Mouse (Mus musculus) midbrain, embryonic 14.5 days (tissue): ENCODE results near the gene Ubap1l. TPM values are rescaled to one million over a fixed set of nuclear protein-coding genes. Genes with fewer than 3 reads are reported as not detected.
A peak's percentile ranks its signal among the peaks of the same experiment; 100 is the strongest.

Experiments
- ATAC-seq: fragments of 200-750 bp; cut with Nextera tagmentation; 2 replicates; pipeline ENCODE4 v1.8.0; 2017; ENCODE audit warnings: moderate number of reproducible peaks, moderate library complexity; ENCODE audit not compliant: low FRiP score, low TSS enrichment
- DNase-seq: peaks from one replicate; pipeline ENCODE4 v3.0.0-alpha.2; 2015
- H3K27ac ChIP-seq: fragments of 300-500 bp; sonication (generic); replicated peaks from 2 replicates; pipeline ENCODE4 v1.5.1; 2014; ENCODE audit warnings: mild to moderate bottlenecking, low read depth, low read length, moderate library complexity
- H3K27me3 ChIP-seq: fragments of 300-500 bp; sonication (generic); 2 replicates; pipeline ENCODE4 v1.6.1; 2014; ENCODE audit warnings: low read length, control low read depth, mixed read lengths; ENCODE audit not compliant: control insufficient read depth, insufficient read depth
- H3K36me3 ChIP-seq: fragments of 300-500 bp; sonication (generic); 2 replicates; pipeline ENCODE4 v1.6.1; 2014; ENCODE audit warnings: low read length, control low read depth; ENCODE audit not compliant: control insufficient read depth, insufficient read depth
- H3K4me1 ChIP-seq: fragments of 300-500 bp; sonication (generic); 2 replicates; pipeline ENCODE4 v1.6.1; 2014; ENCODE audit warnings: mild to moderate bottlenecking, antibody characterized with exemption, low read length, control low read depth; ENCODE audit not compliant: control insufficient read depth, insufficient read depth
- H3K4me2 ChIP-seq: fragments of 300-500 bp; sonication (generic); 2 replicates; pipeline ENCODE4 v1.6.1; 2014; ENCODE audit warnings: mild to moderate bottlenecking, low read length, moderate library complexity
- H3K4me3 ChIP-seq: fragments of 300-500 bp; sonication (generic); replicated peaks from 2 replicates; pipeline ENCODE4 v1.5.1; 2014; ENCODE audit warnings: low read depth, low read length
- H3K9ac ChIP-seq: fragments of 300-500 bp; sonication (generic); replicated peaks from 2 replicates; pipeline ENCODE4 v1.6.1; 2014; ENCODE audit warnings: mild to moderate bottlenecking, low read length, moderate library complexity
- H3K9me3 ChIP-seq: fragments of 300-500 bp; sonication (generic); 2 replicates; pipeline ENCODE4 v1.6.1; 2016; ENCODE audit warnings: low read length, control low read depth, mixed read lengths; ENCODE audit not compliant: control insufficient read depth
- WGBS: fragments of 180-500 bp; shearing (Covaris S2); extraction: QIAGEN DNeasy Blood & Tissue Kit; methylation state at CpG from one replicate; pipeline ENCODE4 v1.1.7; 2014; 5-methylcytosine and 5-hydroxymethylcytosine counted together
- polyA plus RNA-seq: library from polyadenylated mRNA; unstranded; fragments of >200 nt; fragmentation: Nextera tagmentation; extraction: Ambion mirVana; gene quantifications from 2 replicates; pipeline ENCODE4 v1.2.1, GENCODE M21; 2014

The Ubap1l gene
- polyA plus RNA-seq, 1 experiment from 2014 or later: 1.7 TPM

DNA sequence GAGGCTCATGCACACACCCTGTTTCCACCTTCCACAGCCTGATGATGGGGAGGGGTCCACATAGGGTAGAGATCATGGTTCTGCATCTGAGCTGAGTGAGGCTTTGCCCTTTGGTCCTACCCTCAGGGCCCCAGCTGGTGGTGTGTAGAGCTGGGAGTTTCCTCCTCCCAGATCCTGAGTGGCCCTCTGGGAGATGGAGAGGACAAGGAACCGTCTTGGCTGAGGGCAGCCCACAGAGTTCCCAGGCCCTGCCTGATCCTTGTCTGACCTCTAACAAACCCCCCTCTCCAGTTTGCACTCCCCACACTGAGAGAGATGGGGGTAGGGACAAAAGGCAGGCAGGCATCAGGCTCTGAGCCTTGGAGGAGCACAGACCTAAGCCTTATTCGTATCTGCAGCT, 33.5 kb downstream of the Ubap1l start:
- Histone ChIP-seq H3K27me3 (peaks cover 33% of the 10 kb centered on the region), H3K4me2 (no peak overlapping the region), H3K4me3 (no peak overlapping the region), H3K36me3 (no peaks in the 10 kb centered on the region), H3K4me1 (peaks cover 5% of the 10 kb centered on the region), H3K27ac (no peak overlapping the region), H3K9ac (no peak overlapping the region), H3K9me3 (no peaks in the 10 kb centered on the region)
- DNase-seq (no peak), ATAC-seq (no peak)
- 71% methylated on average over 2 of the region's 2 CpGs for WGBS

DNA sequence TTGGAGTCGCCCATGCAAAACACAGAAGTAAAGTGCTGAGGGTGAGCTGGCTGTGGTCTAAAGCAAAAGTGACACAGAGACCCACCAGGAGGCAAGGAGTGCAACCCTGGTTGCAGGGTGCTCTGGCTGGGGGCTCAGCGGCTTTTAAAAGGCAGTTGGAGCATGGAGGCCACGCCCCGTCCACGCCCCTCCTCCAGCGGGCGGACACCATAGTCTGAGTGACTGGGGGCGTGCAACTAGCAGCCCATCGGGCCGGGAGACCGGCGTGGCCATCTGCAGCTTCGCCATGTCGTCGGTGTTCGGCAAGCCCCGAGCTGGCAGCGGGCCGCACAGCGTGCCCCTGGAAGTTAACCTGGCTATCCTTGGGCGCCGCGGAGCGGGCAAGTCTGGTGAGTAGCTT, 37.4 kb downstream of the Ubap1l start, which contains the start of gene Rasl12:
Rasl12 (plus strand) TSS at position 228 of the 400 bp plus-strand sequence.
- peak within 1 kb of the TSS; percentile 55 for H3K9ac ChIP-seq
- no peaks in the 10 kb centered on the region for H3K9me3 ChIP-seq
- peaks cover 5% of the 10 kb centered on the region for H3K4me1 ChIP-seq
- peak; percentile 70; the same call in 1 of the 2 replicates for ATAC-seq
- no peaks in the 10 kb centered on the region for H3K36me3 ChIP-seq
- peak within 1 kb of the TSS; percentile 77 for H3K4me2 ChIP-seq
- H3K27ac ChIP-seq: no peak within 1 kb of the TSS
- H3K27me3 ChIP-seq: no peaks in the 10 kb centered on the region
- DNase-seq: peak; percentile 80
- H3K4me3 ChIP-seq: peak within 1 kb of the TSS; percentile 41
- WGBS: under 1% methylated on average over 24 of the region's 24 CpGs

DNA sequence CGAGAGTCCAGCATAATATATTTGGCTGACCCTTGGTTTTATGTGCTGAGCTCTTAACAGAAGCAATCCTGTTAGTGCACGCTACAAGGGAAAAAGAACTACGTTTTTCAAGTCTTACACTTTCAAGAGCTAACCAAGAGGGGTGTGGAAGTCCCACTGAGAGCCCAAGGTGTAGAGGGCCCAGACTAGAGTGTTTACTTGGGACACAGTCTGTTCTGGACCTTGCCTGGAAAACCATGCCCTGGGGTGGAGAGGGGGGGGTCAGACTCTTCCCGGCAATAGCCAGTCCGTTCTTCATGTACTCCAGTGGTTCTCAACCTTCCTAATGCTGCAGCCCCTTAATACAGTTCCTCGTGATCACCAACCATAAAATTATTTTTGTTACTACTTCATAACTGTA, 39.1 kb downstream of the Ubap1l start:
- H3K9me3 ChIP-seq: no peaks in the 10 kb centered on the region

DNA sequence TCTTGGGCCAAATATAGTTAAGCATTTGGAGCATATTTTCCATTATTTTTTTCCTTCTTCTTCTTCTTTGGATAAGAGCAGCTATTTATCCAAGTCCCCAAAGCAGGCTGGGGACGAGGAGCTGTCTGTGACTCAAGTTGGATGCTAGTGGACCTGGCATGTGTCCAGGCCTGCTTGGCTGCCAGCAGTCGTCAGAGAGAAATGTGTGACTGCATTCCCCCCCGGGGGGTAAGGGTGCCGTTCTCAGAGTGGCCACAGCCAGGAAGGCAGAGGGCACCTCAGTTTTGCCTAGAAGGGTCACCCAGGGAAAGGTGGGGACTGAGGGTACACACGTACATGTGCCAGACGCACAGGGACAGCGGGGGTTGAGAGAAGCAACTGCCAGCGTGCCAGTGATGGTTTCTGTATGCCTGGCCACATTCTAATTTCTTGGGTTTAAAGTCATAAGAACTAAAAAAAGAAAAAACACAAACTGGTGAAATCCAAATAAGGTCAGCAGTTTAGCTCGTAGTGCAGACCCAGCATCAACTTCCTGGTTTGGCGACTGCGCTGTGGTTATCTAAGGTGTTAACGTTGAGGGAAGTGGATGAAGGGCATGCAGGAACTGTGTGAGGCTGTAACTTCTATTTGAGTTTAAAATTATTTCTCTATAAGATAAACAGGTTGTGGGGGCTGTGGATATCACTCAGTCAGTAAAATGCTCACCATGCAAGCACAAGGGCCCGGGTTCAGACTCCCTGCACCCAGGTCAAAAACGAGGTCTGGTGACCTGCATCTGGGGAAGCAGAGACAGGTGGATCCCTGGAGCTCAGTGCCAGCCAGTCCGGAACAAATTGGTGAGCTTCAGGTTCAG, 43.7 kb downstream of the Ubap1l start:
- 83% methylated on average over 15 of the region's 15 CpGs for WGBS
- Histone ChIP-seq H3K4me1 (no peaks in the 10 kb centered on the region), H3K36me3 (no peaks in the 10 kb centered on the region), H3K9me3 (no peaks in the 10 kb centered on the region), H3K4me2 (no peak overlapping the region), H3K4me3 (no peak overlapping the region), H3K27ac (no peak overlapping the region), H3K9ac (no peak overlapping the region), H3K27me3 (no peaks in the 10 kb centered on the region)
- DNase-seq (peak; percentile 58), ATAC-seq (no peak)

More for the DNA sequence above, 39.1 kb downstream of the Ubap1l start:
- Histone ChIP-seq H3K4me3 (no peak overlapping the region), H3K4me2 (no peak overlapping the region), H3K9ac (no peak overlapping the region), H3K27ac (no peak overlapping the region), H3K36me3 (no peaks in the 10 kb centered on the region), H3K27me3 (no peaks in the 10 kb centered on the region), H3K4me1 (peaks cover 5% of the 10 kb centered on the region)
- no peak for DNase-seq
- 90% methylated on average over 6 of the region's 6 CpGs for WGBS
- no peak for ATAC-seq

DNA sequence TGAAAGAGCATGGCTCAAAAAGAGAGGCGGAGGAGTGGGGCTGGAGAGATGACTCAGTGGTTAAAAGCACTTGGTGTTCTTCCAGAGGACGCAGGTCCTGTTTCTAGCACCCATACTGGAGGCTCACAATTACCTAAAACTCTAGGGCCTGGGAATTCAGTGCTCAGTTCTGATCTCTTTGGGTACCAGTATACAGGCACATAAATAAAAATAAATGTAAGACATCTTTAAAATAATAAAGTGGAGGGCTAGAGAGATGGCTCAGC, 44.3 kb downstream of the Ubap1l start:
- 87% methylated on average over 2 of the region's 2 CpGs for WGBS

DNA sequence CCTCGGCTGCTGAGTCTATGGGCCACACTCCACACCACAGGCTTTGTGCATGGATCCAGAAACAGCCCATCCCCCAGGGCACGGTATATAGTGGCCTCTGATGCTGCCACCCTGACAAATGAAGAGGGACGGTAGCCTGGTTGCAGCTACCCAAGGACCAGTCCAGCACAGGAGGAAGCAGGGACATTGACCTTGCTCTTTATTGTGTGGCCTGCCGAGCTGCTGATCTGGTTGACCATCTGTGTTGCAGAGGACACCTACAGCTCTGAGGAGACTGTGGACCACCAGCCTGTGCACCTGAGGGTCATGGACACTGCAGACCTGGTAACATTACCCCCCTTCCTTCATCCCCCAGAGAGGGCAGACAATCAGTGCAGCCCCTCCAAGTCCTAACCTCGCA, 46.5 kb downstream of the Ubap1l start:
- Histone ChIP-seq H3K27me3 (no peaks in the 10 kb centered on the region), H3K36me3 (no peaks in the 10 kb centered on the region), H3K4me2 (no peak overlapping the region), H3K27ac (no peak overlapping the region), H3K4me3 (no peak overlapping the region), H3K4me1 (no peaks in the 10 kb centered on the region), H3K9ac (no peak overlapping the region), H3K9me3 (no peaks in the 10 kb centered on the region)
- 86% methylated on average over 5 of the region's 5 CpGs for WGBS
- DNase-seq (no peak), ATAC-seq (no peak)

More for the DNA sequence above, 44.3 kb downstream of the Ubap1l start:
- no peak overlapping the region for H3K4me2 ChIP-seq
- H3K4me1 ChIP-seq: no peaks in the 10 kb centered on the region
- H3K9me3 ChIP-seq: no peaks in the 10 kb centered on the region
- no peaks in the 10 kb centered on the region for H3K36me3 ChIP-seq
- H3K4me3 ChIP-seq: no peak overlapping the region
- no peak overlapping the region for H3K27ac ChIP-seq
- H3K27me3 ChIP-seq: no peaks in the 10 kb centered on the region
- ATAC-seq (no peak), DNase-seq (no peak)
- H3K9ac ChIP-seq: no peak overlapping the region

DNA sequence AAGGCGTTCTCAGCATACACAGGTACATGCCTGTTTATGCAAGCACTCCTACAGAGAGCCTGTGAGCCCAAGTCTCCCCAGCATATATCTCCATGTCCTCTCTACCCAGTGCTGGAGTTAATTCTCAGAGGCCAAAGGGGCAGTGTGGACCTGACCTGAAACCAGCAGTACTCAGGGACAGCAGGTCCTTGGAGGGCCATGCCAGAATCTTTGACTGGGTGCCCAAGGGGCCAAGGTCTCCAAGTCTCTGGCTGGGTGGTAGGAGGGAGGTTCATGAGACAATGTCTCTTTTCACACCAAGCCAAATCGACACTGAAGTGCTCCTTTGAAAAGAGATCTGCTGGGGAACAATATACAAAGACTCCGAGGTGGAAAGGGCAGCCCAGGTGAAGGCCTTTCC, 47.0 kb downstream of the Ubap1l start:
- Histone ChIP-seq H3K4me1 (no peaks in the 10 kb centered on the region), H3K27me3 (no peaks in the 10 kb centered on the region), H3K4me2 (no peak overlapping the region), H3K4me3 (no peak overlapping the region), H3K36me3 (no peaks in the 10 kb centered on the region), H3K9ac (no peak overlapping the region), H3K27ac (no peak overlapping the region), H3K9me3 (no peaks in the 10 kb centered on the region)
- 76% methylated on average over 3 of the region's 3 CpGs for WGBS
- ATAC-seq (no peak), DNase-seq (no peak)

DNA sequence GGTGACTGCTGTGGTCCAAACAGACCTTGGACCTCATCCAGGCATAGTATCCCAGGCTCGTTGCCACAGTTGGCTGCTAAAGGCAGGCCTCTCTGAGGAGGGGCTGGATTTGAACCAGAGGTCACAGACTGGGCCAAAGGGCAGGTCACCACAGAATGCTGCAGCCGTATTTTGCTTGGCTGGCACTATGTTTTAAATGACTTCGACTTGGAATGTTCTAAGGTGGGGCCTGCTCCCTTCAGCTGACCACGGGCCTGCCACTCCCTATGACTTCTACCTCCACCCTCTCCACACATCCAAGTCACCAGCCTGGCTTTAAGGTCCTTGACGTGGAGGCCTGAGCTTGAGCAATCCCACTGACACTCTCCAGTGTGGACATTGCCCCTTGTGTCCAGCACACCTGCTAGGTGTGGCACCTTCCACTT, 48.0 kb downstream of the Ubap1l start:
- no peak overlapping the region for H3K4me2 ChIP-seq

DNA sequence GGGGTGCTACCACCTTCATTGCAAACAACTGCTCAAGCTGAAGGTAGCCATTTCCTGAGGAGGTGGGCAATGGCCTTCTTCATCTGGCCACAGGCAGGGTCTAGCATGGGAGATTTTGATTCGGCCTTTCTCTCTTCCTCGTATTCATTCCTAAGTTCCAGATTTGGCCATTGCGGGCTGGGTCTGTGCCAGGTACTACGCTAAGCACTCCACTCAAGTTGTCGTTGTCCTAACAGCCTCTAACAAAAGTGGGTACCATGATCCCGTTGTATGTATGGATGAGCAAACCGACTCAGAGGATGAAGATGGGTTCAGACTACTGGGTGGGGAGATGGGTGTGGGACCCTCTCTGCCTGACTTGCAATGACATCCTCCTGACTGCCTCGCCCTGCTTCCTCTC, 49.5 kb downstream of the Ubap1l start:
- ATAC-seq: no peak
- Histone ChIP-seq H3K27ac (no peak overlapping the region), H3K4me1 (no peaks in the 10 kb centered on the region), H3K9me3 (no peaks in the 10 kb centered on the region), H3K9ac (no peak overlapping the region), H3K4me3 (no peak overlapping the region), H3K4me2 (no peak overlapping the region), H3K36me3 (no peaks in the 10 kb centered on the region), H3K27me3 (no peaks in the 10 kb centered on the region)
- no peak for DNase-seq
- 93% methylated on average over 8 of the region's 8 CpGs for WGBS

More for the DNA sequence above, 48.0 kb downstream of the Ubap1l start:
- H3K4me1 ChIP-seq: no peaks in the 10 kb centered on the region
- WGBS: 73% methylated on average over 5 of the region's 5 CpGs
- no peaks in the 10 kb centered on the region for H3K27me3 ChIP-seq
- H3K27ac ChIP-seq: no peak overlapping the region
- ATAC-seq (no peak), DNase-seq (no peak)
- H3K4me3 ChIP-seq: no peak overlapping the region
- no peaks in the 10 kb centered on the region for H3K36me3 ChIP-seq
- H3K9ac ChIP-seq: no peak overlapping the region
- H3K9me3 ChIP-seq: no peaks in the 10 kb centered on the region
